Mouse (Mus musculus) brain, adult 2 months (tissue): ENCODE results near the gene Minos1.

ENCODE experiments used
- DNase-seq: peaks from one replicate; pipeline ENCODE4 v3.0.0; 2011; ENCODE audit warnings: low read depth, low spot score

Gene Minos1

GRCm38 (mm10) chr4:139144577-139144976 lies 13.7 kb upstream of the Minos1 start:
- DNase-seq = no peak

GRCm38 (mm10) chr4:139142985-139143384 lies 12.1 kb upstream of the Minos1 start:
- DNase-seq = no peak

- no peak for DNase-seq
Measured at GRCm38 (mm10) chr4:139141785-139142184, 10.9 kb upstream of the Minos1 start.

- DNase-seq = no peak
Measured at GRCm38 (mm10) chr4:139140267-139140666, 9.4 kb upstream of the Minos1 start.

- DNase-seq = no peak
Measured at GRCm38 (mm10) chr4:139136011-139136410, 5.1 kb upstream of the Minos1 start.

- DNase-seq = no peak
Measured at GRCm38 (mm10) chr4:139133109-139133508, 2.2 kb upstream of the Minos1 start.

- DNase-seq = peak; percentile 37
Measured at GRCm38 (mm10) chr4:139131858-139132672, 1.2 kb upstream of the Minos1 start.

GRCm38 (mm10) chr4:139129806-139130700 lies 860 bp downstream of the Minos1 start:
- no peak for DNase-seq

GRCm38 (mm10) chr4:139126475-139126874 lies 4.4 kb downstream of the Minos1 start:
- DNase-seq = no peak

GRCm38 (mm10) chr4:139124940-139125339 lies 6.0 kb downstream of the Minos1 start:
- DNase-seq = no peak

- no peak for DNase-seq
Measured at GRCm38 (mm10) chr4:139122557-139122956, 8.4 kb downstream of the Minos1 start.

GRCm38 (mm10) chr4:139120998-139121397 lies 9.9 kb downstream of the Minos1 start:
- DNase-seq = no peak

- no peak for DNase-seq
Measured at GRCm38 (mm10) chr4:139120281-139120814, 10.6 kb downstream of the Minos1 start.

GRCm38 (mm10) chr4:139116356-139117063 lies 14.4 kb downstream of the Minos1 start:
- no peak for DNase-seq

- no peak for DNase-seq
Measured at GRCm38 (mm10) chr4:139115721-139116120, 15.2 kb downstream of the Minos1 start.

- no peak for DNase-seq
Measured at GRCm38 (mm10) chr4:139112482-139112881, 18.4 kb downstream of the Minos1 start.

- no peak for DNase-seq
Measured at GRCm38 (mm10) chr4:139111421-139111820, 19.5 kb downstream of the Minos1 start.

- no peak for DNase-seq
Measured at GRCm38 (mm10) chr4:139110858-139111257, 20.1 kb downstream of the Minos1 start.

GRCm38 (mm10) chr4:139105453-139105852 lies 25.5 kb downstream of the Minos1 start:
- DNase-seq = no peak

GRCm38 (mm10) chr4:139101546-139101945 lies 29.4 kb downstream of the Minos1 start:
- DNase-seq = no peak

- DNase-seq = no peak
Measured at GRCm38 (mm10) chr4:139100326-139100725, 30.6 kb downstream of the Minos1 start.

- peak; percentile 61 for DNase-seq
Measured at GRCm38 (mm10) chr4:139096201-139096600, 34.7 kb downstream of the Minos1 start.
